Mouse (Mus musculus) myocyte (in vitro differentiated cells): ENCODE measurements around the gene Tex26.
A peak's percentile ranks its signal among the peaks of the same experiment; 100 is the strongest.

Experiments used
- E2F4 ChIP-seq: IDR thresholded peaks from one replicate; pipeline ENCODE4 v1.6.1; 2011; ENCODE audit warnings: mild to moderate bottlenecking, control low read depth, moderate library complexity; ENCODE audit not compliant: insufficient read depth
- MYOG ChIP-seq, 3 experiments: IDR thresholded peaks; one replicate each; pipeline ENCODE4 v1.6.1; 2011; ENCODE audit warnings: control low read depth in 2 of 3, low read depth in 2 of 3, mild to moderate bottlenecking in 2 of 3; ENCODE audit not compliant: insufficient read length in 2 of 3, control insufficient read depth in 1 of 3, insufficient read depth in 1 of 3
- POLR2A ChIP-seq: IDR thresholded peaks from one replicate; pipeline ENCODE4 v1.6.1; 2011; ENCODE audit warnings: low read depth, mild to moderate bottlenecking, control low read depth, moderate library complexity; ENCODE audit not compliant: insufficient read length

GRCm38 (mm10) chr5:149454281-149454680, 14.8 kb downstream of the Tex26 start:
- TF ChIP-seq E2F4 (no peak), MYOG (IDR thresholded peaks at IDR 0.05; ENCODE audit: control insufficient read depth in 1 of 3, insufficient read depth in 1 of 3, insufficient read length in 2 of 3, low read depth in 2 of 3) (peak in 1 of 3 experiments; percentile 9), POLR2A (no peak)
